Mouse (Mus musculus) kidney, postnatal 4 days (tissue): ENCODE measurements around the gene Gpnmb.

Source experiments
- DNase-seq, 2 experiments: peaks; one replicate each; pipeline ENCODE4 v3.0.0; 2021; ENCODE audit warnings: mixed read lengths in 2 of 2

The Gpnmb gene

GRCm38 (mm10) chr6:49032783-49033182 lies 3.6 kb upstream of the Gpnmb start:
- no peak for DNase-seq

GRCm38 (mm10) chr6:49037268-49037662 lies 919 bp downstream of the Gpnmb start:
- DNase-seq, result no peak

- peak; percentile 80 to 83 for DNase-seq
Observed at GRCm38 (mm10) chr6:49039470-49040180, 3.3 kb downstream of the Gpnmb start.

GRCm38 (mm10) chr6:49046502-49046901 lies 10.2 kb downstream of the Gpnmb start:
- DNase-seq, result no peak

GRCm38 (mm10) chr6:49046976-49047375 lies 10.6 kb downstream of the Gpnmb start:
- DNase-seq, result no peak

GRCm38 (mm10) chr6:49047848-49048247 lies 11.5 kb downstream of the Gpnmb start:
- no peak for DNase-seq

GRCm38 (mm10) chr6:49048395-49048794 lies 12.0 kb downstream of the Gpnmb start:
- no peak for DNase-seq

- DNase-seq, result no peak
Observed at GRCm38 (mm10) chr6:49050677-49051410, 14.5 kb downstream of the Gpnmb start.

GRCm38 (mm10) chr6:49052191-49052590 lies 15.8 kb downstream of the Gpnmb start:
- no peak for DNase-seq

- no peak for DNase-seq
Observed at GRCm38 (mm10) chr6:49055256-49055733, 18.9 kb downstream of the Gpnmb start.

- no peak for DNase-seq
Observed at GRCm38 (mm10) chr6:49056009-49056408, 19.7 kb downstream of the Gpnmb start.

GRCm38 (mm10) chr6:49057053-49058021 lies 21.0 kb downstream of the Gpnmb start:
- peak; percentile 70 to 75 for DNase-seq

GRCm38 (mm10) chr6:49068361-49068760 lies 32.0 kb downstream of the Gpnmb start:
- DNase-seq, result no peak

GRCm38 (mm10) chr6:49073304-49074116 lies 37.2 kb downstream of the Gpnmb start, which contains the start of gene Malsu1:
TSS of gene Malsu1 (plus strand) at chr6:49073795.
- peak; percentile 97 to 98 for DNase-seq

- no peak for DNase-seq
Observed at GRCm38 (mm10) chr6:49074117-49074490, 37.8 kb downstream of the Gpnmb start.

- DNase-seq, result no peak
Observed at GRCm38 (mm10) chr6:49077894-49078293, 41.5 kb downstream of the Gpnmb start.

GRCm38 (mm10) chr6:49079313-49079712 lies 43.0 kb downstream of the Gpnmb start:
- DNase-seq, result no peak

GRCm38 (mm10) chr6:49083008-49083407 lies 46.7 kb downstream of the Gpnmb start:
- no peak for DNase-seq

- no peak for DNase-seq
Observed at GRCm38 (mm10) chr6:49094968-49095367, 58.6 kb downstream of the Gpnmb start.

- DNase-seq, result peak in 1 of 2 experiments; percentile 10
Observed at GRCm38 (mm10) chr6:49096421-49096820, 60.1 kb downstream of the Gpnmb start.

GRCm38 (mm10) chr6:49096933-49097461 lies 60.7 kb downstream of the Gpnmb start:
- DNase-seq, result peak; percentile 68 to 79
